Mouse (Mus musculus) hindbrain, postnatal 0 days (tissue): ENCODE results near the gene Kctd20. TPM values are rescaled to one million over a fixed set of nuclear protein-coding genes. Genes with fewer than 3 reads are reported as not detected.

ENCODE experiments used
- ATAC-seq: fragments of 200-750 bp; cut with Nextera tagmentation; 2 replicates; pipeline ENCODE4 v1.8.0; 2017; ENCODE audit warnings: mild to moderate bottlenecking, moderate TSS enrichment, moderate library complexity
- DNase-seq: peaks from one replicate; pipeline ENCODE4 v3.0.0-alpha.2; 2015; ENCODE audit warnings: low spot score
- H3K27ac ChIP-seq: fragments of 300-500 bp; sonication (generic); 2 replicates; pipeline ENCODE4 v1.5.1; 2014; ENCODE audit warnings: mild to moderate bottlenecking
- H3K27me3 ChIP-seq: fragments of 300-500 bp; sonication (generic); 2 replicates; pipeline ENCODE4 v1.6.1; 2014; ENCODE audit warnings: low read length, mixed read lengths; ENCODE audit not compliant: insufficient read depth
- H3K36me3 ChIP-seq: fragments of 300-500 bp; sonication (generic); 2 replicates; pipeline ENCODE4 v1.6.1; 2014; ENCODE audit warnings: low read length, mixed read lengths; ENCODE audit not compliant: insufficient read depth
- H3K4me1 ChIP-seq: fragments of 300-500 bp; sonication (generic); 2 replicates; pipeline ENCODE4 v1.6.1; 2014; ENCODE audit warnings: antibody characterized with exemption, low read length, mixed read lengths; ENCODE audit not compliant: insufficient read depth
- H3K4me2 ChIP-seq: fragments of 300-500 bp; sonication (generic); 2 replicates; pipeline ENCODE4 v1.6.1; 2014; ENCODE audit warnings: low read depth, mild to moderate bottlenecking, low read length, moderate library complexity, mixed read lengths
- H3K4me3 ChIP-seq: fragments of 300-500 bp; sonication (generic); 2 replicates; pipeline ENCODE4 v1.5.1; 2014; ENCODE audit warnings: low read length
- H3K9ac ChIP-seq: fragments of 300-500 bp; sonication (generic); replicated peaks from 2 replicates; pipeline ENCODE4 v1.6.1; 2014; ENCODE audit warnings: mild to moderate bottlenecking, low read length, moderate library complexity, mixed read lengths
- H3K9me3 ChIP-seq: fragments of 300-500 bp; sonication (generic); 2 replicates; pipeline ENCODE4 v1.6.1; 2016; ENCODE audit warnings: low read length, mixed read lengths
- CTCF ChIP-seq: IDR thresholded peaks from 2 replicates; pipeline ENCODE4 v1.5.1; 2016; ENCODE audit warnings: antibody characterized with exemption, control low read depth, low read depth
- WGBS: fragments of 180-500 bp; shearing (Covaris S2); extraction: QIAGEN DNeasy Blood & Tissue Kit; methylation state at CpG from one replicate; pipeline ENCODE4 v1.1.7; 2014; 5-methylcytosine and 5-hydroxymethylcytosine counted together
- polyA plus RNA-seq: library from polyadenylated mRNA; unstranded; fragments of >200 nt; fragmentation: Nextera tagmentation; extraction: Ambion mirVana; gene quantifications from 2 replicates; pipeline ENCODE4 v1.2.1, GENCODE M21; 2015
- total RNA-seq: library from RNA; depleted of rRNA; stranded (reverse); fragments of >200 nt; gene quantifications from 2 replicates; pipeline ENCODE4 v1.2.3, GENCODE M21; 2014

Kctd20 gene
- total and polyA plus RNA-seq, 2 experiments from 2014 or later, result 51.5 to 64.1 TPM

GRCm38 (mm10) chr17:28932274-28932673 is 19.5 kb upstream of the Kctd20 start:
- H3K4me1 ChIP-seq, result peaks cover 8% of the 10 kb centered on the region; the same call in 1 of the 2 replicates
- H3K9me3 ChIP-seq, result no peaks in the 10 kb centered on the region
- H3K27me3 ChIP-seq, result no peaks in the 10 kb centered on the region
- no peaks in the 10 kb centered on the region for H3K36me3 ChIP-seq
- no peak for TF ChIP-seq CTCF
- ATAC-seq (no peak), DNase-seq (no peak)
- H3K9ac ChIP-seq, result no peak overlapping the region
- H3K4me3 ChIP-seq, result no peak overlapping the region
- WGBS, result 78% methylated on average over 4 of the region's 4 CpGs
- H3K27ac ChIP-seq, result no peak overlapping the region
- no peak overlapping the region for H3K4me2 ChIP-seq

DNA sequence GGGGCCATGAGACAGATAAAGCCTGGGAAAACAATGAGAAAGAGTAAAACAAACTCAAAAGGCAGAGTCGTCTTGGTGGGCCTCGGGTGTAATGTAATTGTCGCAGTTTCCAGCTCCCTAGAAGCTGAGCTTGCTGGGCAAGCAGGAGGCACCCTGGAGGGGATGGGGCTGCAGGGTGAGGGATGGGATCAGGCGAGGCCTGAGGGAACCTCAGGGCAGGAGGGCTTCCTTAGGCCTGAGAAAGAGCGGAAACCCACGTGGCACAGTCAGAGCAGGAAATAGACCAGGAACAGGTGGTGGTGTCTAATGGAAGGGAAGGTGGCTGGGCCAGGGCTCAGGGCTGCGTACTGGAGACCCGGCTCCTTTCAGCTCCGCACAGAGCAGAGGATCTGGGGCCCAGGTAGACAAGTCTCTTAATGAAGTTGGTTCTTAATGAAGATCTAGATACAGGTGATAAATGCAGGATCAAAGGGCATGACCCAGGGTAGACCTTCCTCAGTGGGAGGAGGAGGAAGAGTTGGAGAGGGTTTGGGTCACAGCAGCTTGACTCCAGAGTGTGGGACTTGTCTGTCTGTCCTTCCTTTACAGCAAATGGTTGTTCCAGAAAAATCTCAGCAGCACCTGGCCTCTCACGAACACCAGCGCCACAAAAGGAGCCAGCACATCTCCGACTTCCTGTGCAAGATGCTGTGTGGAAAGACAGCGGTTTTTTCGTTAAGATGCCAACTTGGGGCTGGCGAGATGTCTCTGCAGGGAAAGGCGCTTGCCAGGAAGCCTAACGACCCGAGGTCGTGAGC is 17.4 kb upstream of the Kctd20 start:
- no peak for ATAC-seq
- no peak overlapping the region for H3K27ac ChIP-seq
- DNase-seq, result no peak
- H3K9ac ChIP-seq, result no peak overlapping the region
- no peaks in the 10 kb centered on the region for H3K9me3 ChIP-seq
- WGBS, result 76% methylated on average over 19 of the region's 19 CpGs
- no peaks in the 10 kb centered on the region for H3K36me3 ChIP-seq
- peaks cover 8% of the 10 kb centered on the region; the same call in 1 of the 2 replicates for H3K4me1 ChIP-seq
- no peak overlapping the region for H3K4me3 ChIP-seq
- TF ChIP-seq CTCF, result no peak
- H3K4me2 ChIP-seq, result no peak overlapping the region
- no peaks in the 10 kb centered on the region for H3K27me3 ChIP-seq

- H3K4me1 ChIP-seq, result no peaks in the 10 kb centered on the region
- H3K4me3 ChIP-seq, result no peak overlapping the region
- no peak overlapping the region for H3K4me2 ChIP-seq
- H3K36me3 ChIP-seq, result no peaks in the 10 kb centered on the region
- 94% methylated on average over 7 of the region's 7 CpGs for WGBS
- no peak overlapping the region for H3K27ac ChIP-seq
- no peak for TF ChIP-seq CTCF
- no peak overlapping the region for H3K9ac ChIP-seq
- H3K9me3 ChIP-seq, result no peaks in the 10 kb centered on the region
- DNase-seq (no peak), ATAC-seq (no peak)
- H3K27me3 ChIP-seq, result no peaks in the 10 kb centered on the region
Measured at GRCm38 (mm10) chr17:28936133-28936532, 15.6 kb upstream of the Kctd20 start.

- Histone ChIP-seq H3K27ac (no peak overlapping the region), H3K4me3 (no peak overlapping the region), H3K4me2 (no peak overlapping the region), H3K27me3 (no peaks in the 10 kb centered on the region), H3K36me3 (no peaks in the 10 kb centered on the region), H3K9me3 (no peaks in the 10 kb centered on the region), H3K9ac (no peak overlapping the region), H3K4me1 (no peaks in the 10 kb centered on the region)
- TF ChIP-seq CTCF, result peak; percentile 58
- ATAC-seq (no peak), DNase-seq (no peak)
- 73% methylated on average over 10 of the region's 10 CpGs for WGBS
Measured at GRCm38 (mm10) chr17:28936622-28937345, 15.0 kb upstream of the Kctd20 start.

DNA sequence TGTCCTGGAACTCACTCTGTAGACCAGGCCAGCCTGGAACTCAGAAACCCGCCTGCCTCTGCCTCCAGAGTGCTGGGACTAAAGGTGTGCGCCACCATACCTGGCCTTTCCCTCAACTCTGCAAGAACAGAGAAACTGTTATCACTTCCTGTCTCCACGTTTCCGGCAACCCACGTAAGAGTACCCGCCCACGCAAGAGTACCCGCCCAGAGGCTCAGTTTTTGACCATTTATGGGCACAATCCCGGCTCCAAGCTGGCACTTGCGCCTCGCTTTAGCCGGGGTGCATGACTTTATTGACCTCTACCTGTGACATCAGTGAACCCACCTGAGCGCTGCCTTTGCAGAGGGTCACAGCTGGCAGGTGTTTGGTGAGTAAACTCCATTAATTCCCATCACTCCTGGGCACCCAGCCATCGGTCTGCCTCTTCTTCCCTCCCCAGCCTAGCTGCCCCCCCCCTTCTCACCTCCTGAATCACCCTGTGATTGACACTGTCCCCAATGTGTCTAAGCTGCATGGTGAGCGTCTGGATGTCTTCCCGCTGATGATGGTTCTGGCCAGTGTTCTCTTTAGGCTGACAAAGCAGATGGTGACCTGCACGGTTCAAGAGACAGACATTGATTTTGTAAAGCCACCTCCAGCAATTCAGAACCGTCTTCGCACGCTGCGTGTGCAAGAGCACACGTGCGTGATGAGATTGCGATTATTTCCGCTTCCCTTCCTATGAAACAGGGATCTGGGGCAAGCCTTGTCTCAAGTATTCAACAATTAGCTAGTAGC is 10.8 kb upstream of the Kctd20 start:
- Histone ChIP-seq H3K4me2 (no peak overlapping the region), H3K27me3 (no peaks in the 10 kb centered on the region), H3K36me3 (no peaks in the 10 kb centered on the region), H3K4me1 (no peaks in the 10 kb centered on the region), H3K27ac (no peak overlapping the region), H3K4me3 (no peak overlapping the region), H3K9me3 (no peaks in the 10 kb centered on the region), H3K9ac (no peak overlapping the region)
- DNase-seq (peak; percentile 71), ATAC-seq (peak; percentile 64; the same call in 1 of the 2 replicates)
- TF ChIP-seq CTCF, result no peak
- WGBS, result 70% methylated on average over 25 of the region's 25 CpGs

DNA sequence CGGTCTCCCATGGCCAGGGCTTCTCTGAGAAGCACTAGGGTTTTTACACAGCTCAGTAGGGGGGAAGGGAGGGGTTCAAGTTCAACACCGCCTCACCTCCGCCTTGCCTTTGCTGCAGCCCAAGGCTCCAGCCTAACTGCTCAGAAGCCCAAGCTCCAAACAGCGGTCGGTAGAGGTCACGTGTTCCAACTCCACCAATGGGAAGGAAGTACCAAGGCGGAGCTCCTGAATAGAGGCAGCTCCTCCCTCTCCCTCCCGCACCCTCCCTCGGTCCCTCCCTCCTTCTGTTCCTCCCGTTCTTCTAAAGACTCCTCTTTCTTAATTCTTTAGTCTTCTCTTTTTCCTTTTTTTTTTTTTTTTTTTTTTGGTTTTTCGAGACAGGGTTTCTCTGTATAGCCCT is 9.6 kb upstream of the Kctd20 start:
- no peak overlapping the region for H3K9ac ChIP-seq
- no peak for TF ChIP-seq CTCF
- H3K27ac ChIP-seq, result no peak overlapping the region
- H3K4me1 ChIP-seq, result no peaks in the 10 kb centered on the region
- no peaks in the 10 kb centered on the region for H3K36me3 ChIP-seq
- no peak overlapping the region for H3K4me3 ChIP-seq
- ATAC-seq (no peak), DNase-seq (no peak)
- H3K9me3 ChIP-seq, result no peaks in the 10 kb centered on the region
- 78% methylated on average over 10 of the region's 11 CpGs for WGBS
- no peak overlapping the region for H3K4me2 ChIP-seq
- no peaks in the 10 kb centered on the region for H3K27me3 ChIP-seq
